Mouse (Mus musculus): ENCODE data around the gene Bfar. TPM values are rescaled to one million over a fixed set of nuclear protein-coding genes. Genes with fewer than 3 reads are reported as not detected.
"Not testable (repeated sequence)": the region's sequence is repeated elsewhere in the genome, so short reads cannot be mapped to it uniquely, and the experiment has no call there.

Bfar gene
- 17.3 and 21.7 TPM in 2 replicates for polyA plus RNA-seq (2012; rRNA removed)

GRCm38 (mm10) chr16:13671685-13672385 is at the start of gene Bfar, which contains the start of gene 3110001I22Rik:
Gene Bfar, plus strand, starts transcription at chr16:13671858.
Gene 3110001I22Rik, plus strand, starts transcription at chr16:13671929.
- peaks cover 9% of the 10 kb centered on the region for H3K4me1 ChIP-seq (ENCODE audit: control insufficient read depth, insufficient read depth, low read length)
- TF ChIP-seq CTCF (IDR thresholded peaks at IDR 0.05; ENCODE audit: insufficient read depth, low read length) = no peak
- TF ChIP-seq POLR2A (IDR thresholded peaks at IDR 0.05; ENCODE audit: borderline replicate concordance, extremely low read depth, low read depth, low read length) = peak; percentile 96
- H3K4me3 ChIP-seq (replicated peaks; ENCODE audit: extremely low read depth, low read depth, low read length) = peak within 1 kb of the TSS; percentile 73
- WGBS = under 1% methylated on average over 54 of the region's 54 CpGs
- peak; percentile 82 for DNase-seq

GRCm38 (mm10) chr16:13628345-13628744 is 43.3 kb upstream of the Bfar start:
- Histone ChIP-seq H3K4me1 (ENCODE audit: control insufficient read depth, insufficient read depth, low read length) (no peaks in the 10 kb centered on the region), H3K4me3 (replicated peaks; ENCODE audit: extremely low read depth, low read depth, low read length) (no peak overlapping the region)
- no peak for DNase-seq
- TF ChIP-seq CTCF (IDR thresholded peaks at IDR 0.05; ENCODE audit: insufficient read depth, low read length) (no peak), POLR2A (IDR thresholded peaks at IDR 0.05; ENCODE audit: borderline replicate concordance, extremely low read depth, low read depth, low read length) (no peak)
- 48% methylated on average over 5 of the region's 5 CpGs for WGBS

- not testable (repeated sequence) for DNase-seq
Measured at GRCm38 (mm10) chr16:13638198-13638597, 33.5 kb upstream of the Bfar start.

GRCm38 (mm10) chr16:13639508-13639907 is 32.1 kb upstream of the Bfar start:
- no peak overlapping the region for H3K4me3 ChIP-seq (replicated peaks; ENCODE audit: extremely low read depth, low read depth, low read length)
- 78% methylated on average over 5 of the region's 5 CpGs for WGBS
- no peaks in the 10 kb centered on the region for H3K4me1 ChIP-seq (ENCODE audit: control insufficient read depth, insufficient read depth, low read length)
- DNase-seq = no peak
- TF ChIP-seq CTCF (IDR thresholded peaks at IDR 0.05; ENCODE audit: insufficient read depth, low read length) (no peak), POLR2A (IDR thresholded peaks at IDR 0.05; ENCODE audit: borderline replicate concordance, extremely low read depth, low read depth, low read length) (no peak)

More at GRCm38 (mm10) chr16:13638198-13638597, 33.5 kb upstream of the Bfar start:
- H3K4me1 ChIP-seq (ENCODE audit: control insufficient read depth, insufficient read depth, low read length); H3K4me3 ChIP-seq (replicated peaks; ENCODE audit: extremely low read depth, low read depth, low read length): not testable (repeated sequence)
- WGBS = 63% methylated on average over 2 of the region's 2 CpGs

GRCm38 (mm10) chr16:13640064-13640463 is 31.6 kb upstream of the Bfar start:
- DNase-seq = no peak
- WGBS = 81% methylated on average over 7 of the region's 7 CpGs
- Histone ChIP-seq H3K4me3 (replicated peaks; ENCODE audit: extremely low read depth, low read depth, low read length) (no peak overlapping the region), H3K4me1 (ENCODE audit: control insufficient read depth, insufficient read depth, low read length) (no peaks in the 10 kb centered on the region)
- TF ChIP-seq CTCF (IDR thresholded peaks at IDR 0.05; ENCODE audit: insufficient read depth, low read length) (peak; percentile 22; the same call in 1 of the 2 replicates), POLR2A (IDR thresholded peaks at IDR 0.05; ENCODE audit: borderline replicate concordance, extremely low read depth, low read depth, low read length) (no peak)

- DNase-seq = no peak
- no peak for TF ChIP-seq POLR2A (IDR thresholded peaks at IDR 0.05; ENCODE audit: borderline replicate concordance, extremely low read depth, low read depth, low read length)
- TF ChIP-seq CTCF (IDR thresholded peaks at IDR 0.05; ENCODE audit: insufficient read depth, low read length) = no peak
- Histone ChIP-seq H3K4me3 (replicated peaks; ENCODE audit: extremely low read depth, low read depth, low read length) (no peak overlapping the region), H3K4me1 (ENCODE audit: control insufficient read depth, insufficient read depth, low read length) (no peaks in the 10 kb centered on the region)
- WGBS = 69% methylated on average over 3 of the region's 3 CpGs
Measured at GRCm38 (mm10) chr16:13644474-13644873, 27.2 kb upstream of the Bfar start.

- 69% methylated on average over 4 of the region's 4 CpGs for WGBS
- TF ChIP-seq POLR2A (IDR thresholded peaks at IDR 0.05; ENCODE audit: borderline replicate concordance, extremely low read depth, low read depth, low read length) = no peak
- TF ChIP-seq CTCF (IDR thresholded peaks at IDR 0.05; ENCODE audit: insufficient read depth, low read length) = no peak
- Histone ChIP-seq H3K4me3 (replicated peaks; ENCODE audit: extremely low read depth, low read depth, low read length) (no peak overlapping the region), H3K4me1 (ENCODE audit: control insufficient read depth, insufficient read depth, low read length) (no peaks in the 10 kb centered on the region)
- no peak for DNase-seq
Measured at GRCm38 (mm10) chr16:13645930-13646329, 25.7 kb upstream of the Bfar start.

- no peak for DNase-seq
- no peak overlapping the region for H3K4me3 ChIP-seq (replicated peaks; ENCODE audit: extremely low read depth, low read depth, low read length)
- whole genome bisulfite sequencing = 92% methylated on average over 3 of the region's 3 CpGs
- no peak for TF ChIP-seq CTCF (IDR thresholded peaks at IDR 0.05; ENCODE audit: insufficient read depth, low read length)
- no peak for TF ChIP-seq POLR2A (IDR thresholded peaks at IDR 0.05; ENCODE audit: borderline replicate concordance, extremely low read depth, low read depth, low read length)
- H3K4me1 ChIP-seq (ENCODE audit: control insufficient read depth, insufficient read depth, low read length) = no peaks in the 10 kb centered on the region
Measured at GRCm38 (mm10) chr16:13658886-13659285, 12.8 kb upstream of the Bfar start.

GRCm38 (mm10) chr16:13660736-13661135 is 10.9 kb upstream of the Bfar start:
- Histone ChIP-seq H3K4me3 (replicated peaks; ENCODE audit: extremely low read depth, low read depth, low read length) (no peak overlapping the region), H3K4me1 (ENCODE audit: control insufficient read depth, insufficient read depth, low read length) (no peaks in the 10 kb centered on the region)
- no peak for TF ChIP-seq POLR2A (IDR thresholded peaks at IDR 0.05; ENCODE audit: borderline replicate concordance, extremely low read depth, low read depth, low read length)
- TF ChIP-seq CTCF (IDR thresholded peaks at IDR 0.05; ENCODE audit: insufficient read depth, low read length) = no peak
- 91% methylated on average over 9 of the region's 9 CpGs for WGBS
- DNase-seq = no peak

- TF ChIP-seq CTCF (IDR thresholded peaks at IDR 0.05; ENCODE audit: insufficient read depth, low read length) = no peak
- peak; percentile 89; the same call in 1 of the 2 replicates for TF ChIP-seq POLR2A (IDR thresholded peaks at IDR 0.05; ENCODE audit: borderline replicate concordance, extremely low read depth, low read depth, low read length)
- DNase-seq = peak; percentile 93
- under 1% methylated on average over 35 of the region's 35 CpGs for WGBS
- Histone ChIP-seq H3K4me3 (replicated peaks; ENCODE audit: extremely low read depth, low read depth, low read length) (peak within 1 kb of the TSS; percentile 74), H3K4me1 (ENCODE audit: control insufficient read depth, insufficient read depth, low read length) (peaks cover 9% of the 10 kb centered on the region)
Measured at GRCm38 (mm10) chr16:13667878-13668343, 3.7 kb upstream of the Bfar start, which contains the start of gene Parn. Gene Parn, minus strand, starts transcription at chr16:13668170.

All from lung, adult 2 months (tissue).